Mouse (Mus musculus) intestine, postnatal 0 days (tissue): ENCODE measurements around the gene Orai2. TPM values are rescaled to one million over a fixed set of nuclear protein-coding genes. Genes with fewer than 3 reads are reported as not detected.
"Not testable (repeated sequence)": the region's sequence is repeated elsewhere in the genome, so short reads cannot be mapped to it uniquely, and the experiment has no call there.

Experiments
- ATAC-seq: fragments of 200-750 bp; cut with Nextera tagmentation; 2 replicates; pipeline ENCODE4 v1.8.0; 2017; ENCODE audit warnings: mild to moderate bottlenecking, moderate TSS enrichment, moderate library complexity
- H3K27ac ChIP-seq: fragments of 300-500 bp; sonication (generic); 2 replicates; pipeline ENCODE4 v1.5.1; 2014; ENCODE audit warnings: mild to moderate bottlenecking, low read depth, low read length, moderate library complexity
- H3K27me3 ChIP-seq: fragments of 300-500 bp; sonication (generic); replicated peaks from 2 replicates; pipeline ENCODE4 v1.6.1; 2014; ENCODE audit warnings: low read length, mixed read lengths; ENCODE audit not compliant: control insufficient read depth, insufficient read depth
- H3K36me3 ChIP-seq: fragments of 300-500 bp; sonication (generic); 2 replicates; pipeline ENCODE4 v1.6.1; 2014; ENCODE audit warnings: mild to moderate bottlenecking, moderate library complexity; ENCODE audit not compliant: control insufficient read depth, insufficient read depth
- H3K4me1 ChIP-seq: fragments of 300-500 bp; sonication (generic); replicated peaks from 2 replicates; pipeline ENCODE4 v1.6.1; 2014; ENCODE audit warnings: antibody characterized with exemption, low read length, mixed read lengths; ENCODE audit not compliant: control insufficient read depth, insufficient read depth
- H3K4me2 ChIP-seq: fragments of 300-500 bp; sonication (generic); replicated peaks from 2 replicates; pipeline ENCODE4 v1.6.1; 2014; ENCODE audit warnings: low read depth, mild to moderate bottlenecking, moderate library complexity
- H3K4me3 ChIP-seq: fragments of 300-500 bp; sonication (generic); 2 replicates; pipeline ENCODE4 v1.5.1; 2014; ENCODE audit warnings: low read depth, low read length
- H3K9ac ChIP-seq: fragments of 300-500 bp; sonication (generic); 2 replicates; pipeline ENCODE4 v1.6.1; 2014; ENCODE audit warnings: mild to moderate bottlenecking, low read depth, low read length
- H3K9me3 ChIP-seq: fragments of 300-500 bp; sonication (generic); 2 replicates; pipeline ENCODE4 v1.6.1; 2016; ENCODE audit warnings: mixed run types; ENCODE audit not compliant: control insufficient read depth
- CTCF ChIP-seq: sonication (generic); IDR thresholded peaks from 2 replicates; pipeline ENCODE4 v1.5.1; 2016; ENCODE audit warnings: low read depth, mild to moderate bottlenecking, control low read depth, antibody characterized with exemption, moderate library complexity
- WGBS: fragments of 180-500 bp; shearing (Covaris S2); extraction: QIAGEN DNeasy Blood & Tissue Kit; methylation state at CpG from one replicate; pipeline ENCODE4 v1.1.7; 2014; 5-methylcytosine and 5-hydroxymethylcytosine counted together
- polyA plus RNA-seq: library from polyadenylated mRNA; unstranded; fragments of >200 nt; fragmentation: Nextera tagmentation; extraction: Ambion mirVana; gene quantifications from 2 replicates; pipeline ENCODE4 v1.2.1, GENCODE M21; 2015

Orai2 gene
- polyA plus RNA-seq, 1 experiment from 2014 or later, result 4.3 TPM

- 17% methylated on average over 15 of the region's 15 CpGs for WGBS
- peak overlapping the region; percentile 47 for H3K9ac ChIP-seq
- 0 out of 2 replicates have a peak, but pooled peaks cover 10% of the 10 kb centered on the region for H3K4me1 ChIP-seq
- no peaks in the 10 kb centered on the region for H3K27me3 ChIP-seq
- H3K4me2 ChIP-seq, result peak overlapping the region; percentile 91
- peak overlapping the region; percentile 79 for H3K27ac ChIP-seq
- no peak for TF ChIP-seq CTCF
- 0 out of 2 replicates have a peak, but pooled peaks cover 3% of the 10 kb centered on the region for H3K9me3 ChIP-seq
- H3K4me3 ChIP-seq, result peak overlapping the region; percentile 52
- peak; percentile 11 for ATAC-seq
- no peaks in the 10 kb centered on the region; the same call in 1 of the 2 replicates for H3K36me3 ChIP-seq
These were observed 644 bp downstream of the Orai2 start for GRCm38 (mm10) chr5:136169626-136170511.

GRCm38 (mm10) chr5:136168071-136168470 is 2.4 kb downstream of the Orai2 start:
- H3K4me3 ChIP-seq, result no peak overlapping the region
- H3K27ac ChIP-seq, result no peak overlapping the region
- H3K9me3 ChIP-seq, result 0 out of 2 replicates have a peak, but pooled peaks cover 3% of the 10 kb centered on the region
- 0 out of 2 replicates have a peak, but pooled peaks cover 8% of the 10 kb centered on the region for H3K4me1 ChIP-seq
- no peak for ATAC-seq
- peak; percentile 53 for TF ChIP-seq CTCF
- H3K4me2 ChIP-seq, result no peak overlapping the region
- H3K27me3 ChIP-seq, result no peaks in the 10 kb centered on the region
- no peak overlapping the region for H3K9ac ChIP-seq
- H3K36me3 ChIP-seq, result no peaks in the 10 kb centered on the region; the same call in 1 of the 2 replicates
- WGBS, result 93% methylated on average over 3 of the region's 3 CpGs

GRCm38 (mm10) chr5:136167296-136167695 is 3.2 kb downstream of the Orai2 start:
- no peaks in the 10 kb centered on the region; the same call in 1 of the 2 replicates for H3K36me3 ChIP-seq
- 0 out of 2 replicates have a peak, but pooled peaks cover 2% of the 10 kb centered on the region for H3K4me1 ChIP-seq
- ATAC-seq, result no peak
- no peak overlapping the region for H3K4me3 ChIP-seq
- 83% methylated on average over 4 of the region's 4 CpGs for WGBS
- no peaks in the 10 kb centered on the region for H3K27me3 ChIP-seq
- 0 out of 2 replicates have a peak, but pooled peaks cover 3% of the 10 kb centered on the region for H3K9me3 ChIP-seq
- TF ChIP-seq CTCF, result no peak
- H3K4me2 ChIP-seq, result no peak overlapping the region
- no peak overlapping the region for H3K9ac ChIP-seq
- H3K27ac ChIP-seq, result no peak overlapping the region

- Histone ChIP-seq H3K9ac (no peak overlapping the region), H3K9me3 (0 out of 2 replicates have a peak, but pooled peaks cover 3% of the 10 kb centered on the region), H3K4me3 (no peak overlapping the region), H3K27me3 (no peaks in the 10 kb centered on the region), H3K4me2 (no peak overlapping the region), H3K4me1 (no peaks in the 10 kb centered on the region), H3K27ac (no peak overlapping the region), H3K36me3 (peaks cover 7% of the 10 kb centered on the region)
- ATAC-seq, result no peak
- TF ChIP-seq CTCF, result no peak
- 82% methylated on average over 8 of the region's 8 CpGs for WGBS
These were observed 5.3 kb downstream of the Orai2 start for GRCm38 (mm10) chr5:136165246-136165645.

- ATAC-seq, result no peak
- WGBS, result 82% methylated on average over 11 of the region's 11 CpGs
- Histone ChIP-seq H3K9me3 (0 out of 2 replicates have a peak, but pooled peaks cover 3% of the 10 kb centered on the region), H3K4me1 (no peaks in the 10 kb centered on the region), H3K9ac (no peak overlapping the region), H3K36me3 (peaks cover 7% of the 10 kb centered on the region), H3K27ac (no peak overlapping the region), H3K4me3 (no peak overlapping the region), H3K27me3 (no peaks in the 10 kb centered on the region), H3K4me2 (no peak overlapping the region)
- no peak for TF ChIP-seq CTCF
These were observed 6.6 kb downstream of the Orai2 start for GRCm38 (mm10) chr5:136163807-136164474.

- not testable (repeated sequence) for H3K4me1 ChIP-seq, ATAC-seq, H3K4me3 ChIP-seq, H3K9me3 ChIP-seq, H3K36me3 ChIP-seq, H3K27me3 ChIP-seq, H3K27ac ChIP-seq, H3K4me2 ChIP-seq, H3K9ac ChIP-seq
- WGBS, result 86% methylated on average over 11 of the region's 12 CpGs
These were observed 10.4 kb downstream of the Orai2 start for GRCm38 (mm10) chr5:136160084-136160483.
